Mouse (Mus musculus) liver, adult 2 months (tissue): ENCODE results near the gene Cyp11a1. TPM values are rescaled to one million over a fixed set of nuclear protein-coding genes. Genes with fewer than 3 reads are reported as not detected.
A peak's percentile ranks its signal among the peaks of the same experiment; 100 is the strongest.

ENCODE experiments used
- DNase-seq: peaks from one replicate; pipeline ENCODE4 v3.0.0-alpha.2; 2011; ENCODE audit warnings: low read depth, low spot score; ENCODE audit errors: extremely low read depth
- H3K27ac ChIP-seq: fragments of 200-500 bp; replicated peaks from 2 replicates; pipeline ENCODE4 v1.5.1; 2012; ENCODE audit warnings: low read depth, mild to moderate bottlenecking, control low read depth, inconsistent platforms, low read length; ENCODE audit not compliant: insufficient read depth
- H3K27me3 ChIP-seq: fragments of 200-500 bp; 2 replicates; pipeline ENCODE4 v1.6.1; 2012; ENCODE audit warnings: mild to moderate bottlenecking, moderate library complexity, low read length, inconsistent platforms; ENCODE audit not compliant: control insufficient read depth, insufficient read depth
- H3K36me3 ChIP-seq: fragments of 200-500 bp; 2 replicates; pipeline ENCODE4 v1.6.1; 2012; ENCODE audit warnings: low read length, inconsistent platforms; ENCODE audit not compliant: control insufficient read depth, insufficient read depth
- H3K4me1 ChIP-seq: fragments of 200-500 bp; 2 replicates; pipeline ENCODE4 v1.6.1; 2011; ENCODE audit warnings: low read length; ENCODE audit not compliant: control insufficient read depth, insufficient read depth
- H3K4me3 ChIP-seq: fragments of 200-500 bp; 2 replicates; pipeline ENCODE4 v1.5.1; 2011; ENCODE audit warnings: low read depth, mild to moderate bottlenecking, control low read depth, low read length, moderate library complexity; ENCODE audit not compliant: insufficient read depth
- H3K79me2 ChIP-seq: fragments of 200-500 bp; 2 replicates; pipeline ENCODE4 v1.6.1; 2012; ENCODE audit warnings: inconsistent platforms, mild to moderate bottlenecking, low read length, moderate library complexity; ENCODE audit not compliant: control insufficient read depth, insufficient read depth
- H3K9ac ChIP-seq: fragments of 200-500 bp; 2 replicates; pipeline ENCODE4 v1.6.1; 2012; ENCODE audit warnings: low read depth, mild to moderate bottlenecking, control low read depth, inconsistent platforms, low read length
- CTCF ChIP-seq: fragments of 200-500 bp; IDR thresholded peaks from 2 replicates; pipeline ENCODE4 v1.5.1; 2011; ENCODE audit warnings: low read depth, low read length, control low read depth
- POLR2A ChIP-seq: fragments of 200-500 bp; IDR thresholded peaks from 2 replicates; pipeline ENCODE4 v1.6.1; 2011; ENCODE audit warnings: low read length, control low read depth; ENCODE audit not compliant: insufficient read depth; ENCODE audit errors: extremely low read depth
- WGBS: fragments of 180-500 bp; shearing (Covaris S2); methylation state at CpG from one replicate; pipeline ENCODE4 v1.1.7; 2018; 5-methylcytosine and 5-hydroxymethylcytosine counted together
- polyA plus RNA-seq: library from polyadenylated mRNA; depleted of rRNA; stranded (reverse); fragments of >200 nt; gene quantifications from 2 replicates; pipeline ENCODE4 v1.2.3, GENCODE M21; 2012
- total RNA-seq: library from RNA; depleted of rRNA; stranded (reverse); fragments of >200 nt; gene quantifications from 2 replicates; pipeline ENCODE4 v1.2.3, GENCODE M21; 2014

Cyp11a1 gene
- total and polyA plus RNA-seq, 2 experiments: not detected

DNA sequence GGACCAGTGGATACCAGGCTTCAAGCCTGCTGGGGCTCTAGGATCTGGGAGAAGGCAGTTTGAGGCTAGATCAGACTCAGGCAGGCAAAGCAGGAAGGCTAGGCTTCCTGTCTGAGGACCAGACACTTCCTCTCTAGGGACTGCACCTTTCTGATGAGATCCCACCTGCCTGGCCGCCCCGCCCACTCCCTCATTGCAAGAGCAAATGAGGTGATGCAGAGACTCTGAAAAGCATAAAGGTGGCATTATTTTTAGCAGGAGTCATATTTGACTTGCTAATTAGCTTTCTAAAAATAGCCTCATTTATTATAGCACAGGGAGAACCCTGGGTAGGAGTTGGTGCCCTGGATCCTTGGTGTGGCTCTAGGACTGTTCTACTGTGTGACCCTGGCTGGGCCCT lies 18.1 kb upstream of the Cyp11a1 start:
- no peaks in the 10 kb centered on the region for H3K79me2 ChIP-seq
- TF ChIP-seq POLR2A (no peak), CTCF (no peak)
- H3K27ac ChIP-seq: no peak overlapping the region
- no peak for DNase-seq
- H3K36me3 ChIP-seq: no peaks in the 10 kb centered on the region
- no peaks in the 10 kb centered on the region for H3K4me1 ChIP-seq
- no peak overlapping the region for H3K9ac ChIP-seq
- H3K27me3 ChIP-seq: no peaks in the 10 kb centered on the region
- H3K4me3 ChIP-seq: no peak overlapping the region
- 90% methylated on average over 2 of the region's 2 CpGs for WGBS

DNA sequence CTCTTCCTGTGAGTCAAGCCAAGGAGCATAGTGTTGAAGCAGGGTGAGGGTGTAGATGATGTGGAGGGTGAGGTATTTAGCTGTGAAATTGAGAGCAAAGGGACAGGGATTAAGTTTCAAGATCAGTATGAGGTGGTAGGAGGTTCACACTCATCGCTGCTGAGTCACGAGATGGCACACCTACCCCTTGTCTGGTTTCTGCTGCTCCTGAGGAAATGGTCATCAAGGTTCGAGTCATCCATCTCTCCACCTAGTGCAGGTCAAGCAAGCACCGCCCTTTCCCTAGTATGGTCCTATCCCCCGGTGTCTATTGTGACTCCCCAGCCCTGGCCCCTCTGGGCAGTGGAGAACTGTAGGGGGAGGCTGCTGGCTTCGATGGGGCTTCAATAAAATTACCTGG lies 16.9 kb upstream of the Cyp11a1 start:
- H3K79me2 ChIP-seq: no peaks in the 10 kb centered on the region
- H3K4me3 ChIP-seq: no peak overlapping the region
- H3K27me3 ChIP-seq: no peaks in the 10 kb centered on the region
- H3K36me3 ChIP-seq: no peaks in the 10 kb centered on the region
- H3K27ac ChIP-seq: no peak overlapping the region
- no peaks in the 10 kb centered on the region for H3K4me1 ChIP-seq
- 78% methylated on average over 6 of the region's 6 CpGs for WGBS
- DNase-seq: no peak
- no peak overlapping the region for H3K9ac ChIP-seq
- TF ChIP-seq POLR2A (no peak), CTCF (no peak)

DNA sequence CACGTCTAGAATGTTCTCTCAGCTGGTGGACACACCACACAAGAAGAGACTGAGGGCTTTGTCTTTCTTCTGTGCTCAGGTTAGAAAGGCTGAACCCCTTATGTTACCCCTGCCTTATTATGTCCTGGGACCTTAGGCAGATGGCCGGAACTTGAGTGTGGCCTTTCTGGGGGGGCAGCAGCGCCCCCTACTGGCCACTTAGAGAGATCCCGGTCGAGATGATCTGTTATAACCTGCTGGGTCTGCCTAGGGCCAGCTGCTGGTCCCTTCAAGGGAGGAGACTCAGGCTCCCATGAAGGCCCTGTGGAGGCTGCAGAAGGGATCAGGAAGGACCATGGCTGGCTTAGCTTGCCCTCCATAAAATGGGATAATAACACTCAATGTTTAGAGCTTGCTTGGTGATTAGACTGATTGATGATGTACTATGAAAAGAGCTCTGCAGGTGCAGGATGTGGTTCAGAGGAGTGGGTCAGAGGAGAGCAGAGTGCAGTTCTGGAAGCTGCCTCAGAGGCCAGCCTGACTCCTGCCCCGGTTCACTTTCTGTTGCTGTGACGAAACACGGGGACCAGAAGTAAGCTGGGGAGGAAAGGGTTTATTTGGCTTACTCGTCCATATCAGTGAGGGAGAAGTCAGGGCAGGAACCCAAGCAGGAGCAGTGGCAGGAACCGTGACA lies 15.6 kb upstream of the Cyp11a1 start:
- TF ChIP-seq POLR2A (no peak), CTCF (peak; percentile 79)
- Histone ChIP-seq H3K27me3 (no peaks in the 10 kb centered on the region), H3K27ac (no peak overlapping the region), H3K79me2 (no peaks in the 10 kb centered on the region), H3K4me1 (no peaks in the 10 kb centered on the region), H3K4me3 (no peak overlapping the region), H3K36me3 (no peaks in the 10 kb centered on the region), H3K9ac (no peak overlapping the region)
- DNase-seq: peak; percentile 10
- WGBS: 30% methylated on average over 10 of the region's 10 CpGs

DNA sequence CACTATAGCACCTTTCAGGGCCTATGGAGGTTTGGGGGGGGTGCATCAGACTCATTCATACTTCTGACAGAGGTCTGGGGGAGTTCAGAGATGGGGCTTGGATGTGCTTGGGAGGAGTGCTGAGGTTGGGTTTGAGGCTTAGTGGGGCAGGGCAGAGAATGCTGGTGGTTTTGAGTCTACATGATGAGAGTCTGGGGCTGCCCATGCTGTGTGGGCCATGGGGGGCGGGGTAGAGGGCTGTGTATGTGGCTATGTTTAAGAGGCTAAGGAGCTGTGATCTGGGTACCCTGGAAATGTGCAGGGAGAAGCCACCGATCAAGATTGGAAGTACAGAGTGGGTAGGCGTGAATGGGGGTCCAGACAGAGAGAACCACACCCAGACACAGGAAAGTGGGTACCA lies 14.2 kb upstream of the Cyp11a1 start:
- TF ChIP-seq POLR2A (no peak), CTCF (no peak)
- no peaks in the 10 kb centered on the region for H3K79me2 ChIP-seq

DNA sequence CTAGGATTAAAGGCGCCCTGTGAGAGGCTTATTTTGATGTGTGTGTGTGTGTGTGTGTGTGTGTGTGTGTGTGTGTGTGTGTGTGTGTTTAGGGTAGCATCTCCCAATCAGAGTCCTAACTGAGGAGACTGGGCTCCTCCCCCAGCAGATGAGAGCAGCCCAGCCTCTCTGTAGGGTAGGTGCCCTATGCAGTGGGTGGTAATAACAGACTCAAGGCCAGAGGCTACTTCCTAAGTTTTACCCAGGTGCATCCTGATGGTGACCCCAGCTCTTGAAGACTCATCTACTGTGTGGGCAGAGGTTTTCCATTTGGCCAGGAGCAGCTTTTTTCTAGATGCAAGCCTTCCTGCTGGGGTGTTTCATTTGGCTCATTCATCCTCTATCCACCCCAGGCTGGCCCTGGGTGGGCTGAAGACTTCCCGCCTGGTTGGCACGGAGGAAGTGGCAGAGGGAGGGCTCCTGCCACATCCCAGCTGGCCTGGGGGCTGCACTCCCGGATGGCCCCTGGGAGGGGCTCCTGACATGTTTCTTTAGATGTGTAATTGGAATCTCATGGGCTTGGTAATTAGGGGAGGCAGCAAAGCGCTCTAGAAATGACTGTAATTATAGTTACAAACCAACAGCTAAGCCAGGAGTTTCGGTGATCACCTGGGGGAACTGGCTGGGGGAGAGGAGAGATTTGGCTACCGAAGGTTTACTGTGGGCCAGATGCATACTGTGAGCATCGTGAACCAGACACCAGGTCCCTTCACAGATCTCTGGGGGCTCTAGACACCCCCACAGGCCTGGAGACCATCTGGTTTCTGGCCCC lies 13.2 kb upstream of the Cyp11a1 start:
- no peak for DNase-seq
- H3K36me3 ChIP-seq: no peaks in the 10 kb centered on the region
- no peak for TF ChIP-seq CTCF
- no peak for TF ChIP-seq POLR2A
- no peak overlapping the region for H3K4me3 ChIP-seq
- 81% methylated on average over 8 of the region's 8 CpGs for WGBS
- H3K4me1 ChIP-seq: no peaks in the 10 kb centered on the region
- H3K79me2 ChIP-seq: no peaks in the 10 kb centered on the region
- H3K9ac ChIP-seq: no peak overlapping the region
- H3K27me3 ChIP-seq: no peaks in the 10 kb centered on the region
- no peak overlapping the region for H3K27ac ChIP-seq

More for the DNA sequence above, 14.2 kb upstream of the Cyp11a1 start:
- no peak overlapping the region for H3K9ac ChIP-seq
- no peak overlapping the region for H3K27ac ChIP-seq
- no peaks in the 10 kb centered on the region for H3K4me1 ChIP-seq
- H3K4me3 ChIP-seq: no peak overlapping the region
- 91% methylated on average over 3 of the region's 3 CpGs for WGBS
- no peaks in the 10 kb centered on the region for H3K36me3 ChIP-seq
- H3K27me3 ChIP-seq: no peaks in the 10 kb centered on the region
- DNase-seq: no peak

DNA sequence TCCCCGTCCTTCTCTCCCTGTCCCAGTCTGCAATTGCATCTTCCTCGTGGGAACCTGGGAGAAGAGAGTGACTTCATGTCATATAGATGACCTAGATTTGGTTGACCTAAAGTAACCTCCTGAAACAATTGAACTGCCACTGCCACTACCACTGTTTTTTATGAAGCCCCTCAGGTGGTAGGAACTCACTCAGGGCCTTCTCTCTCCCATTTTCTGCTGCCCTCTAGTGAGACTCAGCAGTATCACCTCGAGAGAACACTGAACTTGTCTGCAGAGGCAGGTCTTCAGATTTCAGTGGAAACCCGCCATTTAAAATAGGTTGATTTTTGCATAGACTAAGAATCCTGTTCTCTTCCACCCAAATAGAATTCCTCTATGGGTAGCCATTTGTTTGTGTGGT lies 10.9 kb upstream of the Cyp11a1 start:
- H3K36me3 ChIP-seq: no peaks in the 10 kb centered on the region
- no peak overlapping the region for H3K27ac ChIP-seq
- no peaks in the 10 kb centered on the region for H3K79me2 ChIP-seq
- no peak overlapping the region for H3K4me3 ChIP-seq
- TF ChIP-seq CTCF (no peak), POLR2A (no peak)
- no peaks in the 10 kb centered on the region for H3K4me1 ChIP-seq
- H3K27me3 ChIP-seq: no peaks in the 10 kb centered on the region
- H3K9ac ChIP-seq: no peak overlapping the region
- no peak for DNase-seq
- WGBS: 50% methylated on average over 4 of the region's 4 CpGs
